Mouse (Mus musculus): ENCODE measurements around the gene Grin2a.
A peak's percentile ranks its signal among the peaks of the same experiment; 100 is the strongest.

The Grin2a gene

GRCm38 (mm10) chr16:9994951-9995813 is at the start of gene Grin2a:
Grin2a (minus strand) TSS chr16:9995560.
- DNase-seq (ENCODE audit: low read depth): no peak

- no peak for DNase-seq (ENCODE audit: low read depth)
Measured at GRCm38 (mm10) chr16:10035582-10036215, 40.3 kb upstream of the Grin2a start.

GRCm38 (mm10) chr16:10033416-10033979 is 38.1 kb upstream of the Grin2a start:
- DNase-seq (ENCODE audit: low read depth): no peak

GRCm38 (mm10) chr16:10031891-10032290 is 36.5 kb upstream of the Grin2a start:
- DNase-seq (ENCODE audit: low read depth): no peak

- no peak for DNase-seq (ENCODE audit: low read depth)
Measured at GRCm38 (mm10) chr16:10026741-10027140, 31.4 kb upstream of the Grin2a start.

- DNase-seq (ENCODE audit: low read depth): no peak
Measured at GRCm38 (mm10) chr16:10009743-10010142, 14.4 kb upstream of the Grin2a start.

- no peak for DNase-seq (ENCODE audit: low read depth)
Measured at GRCm38 (mm10) chr16:10005606-10006005, 10.2 kb upstream of the Grin2a start.

GRCm38 (mm10) chr16:10004096-10004495 is 8.7 kb upstream of the Grin2a start:
- no peak for DNase-seq (ENCODE audit: low read depth)

GRCm38 (mm10) chr16:10003001-10003400 is 7.6 kb upstream of the Grin2a start:
- no peak for DNase-seq (ENCODE audit: low read depth)

DNA sequence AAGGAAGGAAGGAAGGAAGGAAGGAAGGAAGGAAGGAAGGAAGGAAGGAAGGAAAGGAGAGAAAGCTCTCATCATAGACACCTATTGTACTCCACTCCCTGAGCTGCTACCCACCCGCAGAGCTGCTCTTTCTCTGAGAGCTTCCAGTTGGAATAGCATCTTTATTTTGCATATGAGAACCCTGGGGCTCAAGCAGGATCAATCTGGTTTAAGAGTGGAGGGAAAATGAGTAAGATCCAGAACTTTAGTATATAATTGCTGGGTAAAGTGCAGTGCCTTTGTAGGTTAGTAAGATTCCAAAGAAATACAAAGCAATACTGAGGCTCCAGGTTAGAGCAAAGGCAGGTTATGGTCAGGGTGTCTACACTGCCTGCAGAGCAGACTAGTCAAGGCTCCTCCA is 6.2 kb upstream of the Grin2a start:
- no peak for DNase-seq (ENCODE audit: low read depth)

DNA sequence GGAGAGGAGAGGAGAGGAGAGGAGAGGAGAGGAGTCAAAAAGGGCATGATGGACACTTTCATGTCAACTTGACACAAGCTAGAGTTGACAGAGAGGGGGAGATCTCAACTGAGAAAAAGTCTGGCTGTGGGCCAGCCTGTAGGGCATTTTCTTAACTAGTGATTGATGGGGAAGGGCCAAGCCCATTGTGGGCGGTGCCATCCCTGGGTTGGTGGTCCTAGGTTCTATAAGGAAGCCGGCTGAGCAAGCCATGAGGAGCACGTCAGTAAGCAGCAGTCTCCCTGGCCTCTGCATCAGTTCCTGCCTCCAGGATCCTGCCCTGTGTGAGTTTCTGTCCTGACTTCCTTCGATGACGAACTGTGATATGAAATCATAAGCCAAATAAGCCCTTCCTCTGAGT is 4.6 kb upstream of the Grin2a start:
- no peak for DNase-seq (ENCODE audit: low read depth)

DNA sequence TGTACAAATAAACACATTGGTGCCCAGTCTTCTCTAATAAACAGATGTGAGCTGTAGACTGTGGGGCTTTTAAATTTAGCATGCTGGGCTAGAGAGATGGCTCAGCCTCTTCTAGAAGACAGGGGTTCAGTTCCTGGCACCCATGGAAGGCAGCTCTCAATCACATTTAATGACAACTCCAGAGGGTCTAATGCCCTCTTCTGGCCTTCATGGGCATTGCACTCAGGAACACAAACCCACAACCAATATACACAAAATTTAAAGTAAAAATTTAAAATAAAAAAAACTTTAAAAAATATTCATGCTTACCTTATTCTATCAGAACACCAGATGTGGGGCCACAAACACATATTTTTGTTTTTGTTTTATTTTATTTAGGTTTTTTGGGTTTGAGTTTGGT is 2.6 kb upstream of the Grin2a start:
- no peak for DNase-seq (ENCODE audit: low read depth)

GRCm38 (mm10) chr16:9995814-9996210 is 452 bp upstream of the Grin2a start:
- DNase-seq (ENCODE audit: low read depth): no peak

GRCm38 (mm10) chr16:9994041-9994950 is 1.1 kb downstream of the Grin2a start:
- no peak for DNase-seq (ENCODE audit: low read depth)

GRCm38 (mm10) chr16:9993255-9994040 is 1.9 kb downstream of the Grin2a start:
- DNase-seq (ENCODE audit: low read depth): no peak

DNA sequence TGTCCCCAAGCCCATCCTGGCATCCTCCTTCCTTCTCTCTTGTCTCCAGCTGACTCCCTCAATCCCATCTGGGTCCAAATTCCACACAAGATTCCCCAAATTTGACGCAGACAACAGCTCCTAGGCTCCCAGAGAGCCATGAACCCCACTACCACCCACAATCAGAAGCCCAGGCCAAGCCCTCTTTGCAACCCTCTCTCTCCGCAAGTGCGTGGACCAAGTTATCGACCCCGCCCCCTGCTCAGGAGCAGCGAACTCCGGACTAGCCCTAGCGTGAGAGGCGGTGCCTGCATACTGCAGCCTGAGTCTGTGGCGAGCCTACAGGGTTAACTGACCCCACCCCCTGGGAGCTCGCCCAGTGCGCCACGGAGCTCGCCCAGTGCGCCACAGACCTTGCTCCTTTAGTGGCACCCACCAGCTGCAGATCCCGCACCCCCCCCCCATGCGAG is 2.6 kb downstream of the Grin2a start:
- DNase-seq (ENCODE audit: low read depth): no peak

DNA sequence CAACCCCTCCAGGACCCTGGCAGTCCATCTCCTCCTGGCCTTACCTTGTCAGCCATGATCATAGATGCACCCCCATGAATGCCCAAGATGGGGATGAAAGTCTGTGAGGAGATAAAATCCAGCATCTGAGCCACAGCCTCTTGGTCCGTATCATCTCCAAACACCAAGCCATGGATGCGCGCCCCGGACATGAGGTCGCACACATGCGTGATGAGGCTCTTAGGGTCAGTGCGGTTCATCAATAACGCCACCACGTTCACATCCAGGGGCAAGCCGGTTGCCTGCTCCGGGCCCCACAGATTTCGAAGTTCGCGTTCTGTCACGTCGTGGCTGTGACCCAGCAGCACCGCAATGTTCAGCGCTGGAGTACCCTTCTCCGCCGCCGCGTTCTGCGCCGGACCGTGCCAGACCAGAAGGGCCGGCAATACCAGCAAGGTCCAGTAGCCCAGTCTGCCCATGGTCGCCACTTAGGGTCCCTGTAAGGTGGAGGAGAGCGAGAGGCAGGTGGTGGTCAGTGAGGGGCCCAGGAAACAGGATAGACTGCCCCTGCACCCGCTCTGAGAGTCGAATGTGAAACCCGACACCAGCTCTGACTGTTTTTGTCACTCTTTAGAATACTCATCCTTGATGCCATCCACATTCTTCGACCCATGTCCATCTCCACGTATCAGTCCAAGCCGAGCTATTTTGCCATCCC is 3.1 kb downstream of the Grin2a start:
- no peak for DNase-seq (ENCODE audit: low read depth)

DNA sequence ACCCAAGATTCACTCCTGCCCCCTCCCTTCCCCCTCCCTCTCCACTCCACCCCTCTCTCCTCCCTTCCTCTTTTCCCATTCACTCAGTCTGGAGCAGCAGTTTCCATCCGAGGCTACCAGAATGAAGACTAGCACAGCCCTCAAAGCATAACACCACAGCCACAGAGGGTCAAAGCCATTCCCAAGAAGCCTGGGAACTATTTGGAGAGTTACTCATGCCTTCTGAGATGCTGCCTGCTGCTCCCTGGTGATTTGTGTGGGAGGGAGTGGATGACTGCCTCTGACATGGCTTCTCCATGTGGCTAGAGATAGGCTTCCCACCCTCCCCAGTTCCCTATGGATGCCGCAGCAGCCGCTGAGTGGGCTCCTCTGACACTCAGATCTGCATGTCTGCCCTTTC is 10.3 kb downstream of the Grin2a start:
- no peak for DNase-seq (ENCODE audit: low read depth)

GRCm38 (mm10) chr16:9980641-9981040 is 14.7 kb downstream of the Grin2a start:
- DNase-seq (ENCODE audit: low read depth): peak; percentile 12

DNA sequence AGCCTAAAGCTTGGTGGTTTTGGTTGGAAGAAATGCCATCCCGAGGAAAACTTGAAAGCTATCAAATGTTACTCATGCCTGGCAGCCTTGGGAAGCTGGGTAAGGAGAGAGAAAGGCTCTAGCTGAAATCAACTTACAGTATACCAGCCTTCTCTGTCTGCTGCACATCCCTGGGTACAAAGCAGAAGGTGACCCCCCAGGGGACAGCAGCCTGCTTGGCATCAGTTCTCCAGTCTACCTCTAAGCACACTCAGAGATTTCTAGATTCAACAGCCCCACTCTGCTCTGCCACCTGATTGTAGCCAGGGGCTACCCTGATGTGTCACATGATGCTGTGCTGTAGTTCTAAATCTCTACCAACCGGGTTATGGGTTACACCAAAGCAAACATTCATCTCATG is 17.2 kb downstream of the Grin2a start:
- no peak for DNase-seq (ENCODE audit: low read depth)

- no peak for DNase-seq (ENCODE audit: low read depth)
Measured at GRCm38 (mm10) chr16:9972705-9973104, 22.7 kb downstream of the Grin2a start.

Measured in fibroblast of lung, adult 2 months (primary cell).